ENCODE assay signal across 33 mouse cellular contexts in genomic region chr1:88294650-88295049, GRCm38 (mm10). TPM values are rescaled to one million over a fixed set of nuclear protein-coding genes. Genes with fewer than 3 reads are reported as not detected.
DNase-seq lines count a peak whose midpoint lies in the region; ATAC-seq lines count a peak whose summit lies in the region.
"Had no signal": no experiment of that assay in that cellular context is flagged by ENCODE, and none has a peak within 500 bp of the region (broad histone marks: within the 10 kb centered on the region; RNA-seq: fewer than 3 reads in every experiment).

No protein-coding gene starts in this region.

- no peak overlapping the region for H3K9ac ChIP-seq in embryonic facial prominence, embryonic 14.5 days (ENCODE audit: low read depth, low read length)
- H3K9ac ChIP-seq in hindbrain, embryonic 11.5 days (ENCODE audit: low read depth, low read length), result no peak overlapping the region
- H3K9ac ChIP-seq in hindbrain, embryonic 16.5 days (ENCODE audit: low read depth, low read length), result no peak overlapping the region
- H3K9ac ChIP-seq: embryonic facial prominence, embryonic 15.5 days; forebrain, embryonic 15.5 days; hindbrain, embryonic 14.5 days; intestine, embryonic 15.5 days; limb, embryonic 12.5 days; liver, embryonic 13.5 days; neural tube, embryonic 13.5 days had no signal

- no peaks in the 10 kb centered on the region for H3K4me1 ChIP-seq in embryonic facial prominence, embryonic 14.5 days (ENCODE audit: control insufficient read depth, insufficient read depth, low read length)
- H3K4me1 ChIP-seq in embryonic facial prominence, embryonic 10.5 days, result no peaks in the 10 kb centered on the region
- H3K4me1 ChIP-seq in hindbrain, embryonic 11.5 days (replicated peaks; ENCODE audit: control insufficient read depth, insufficient read depth, low read length), result no peaks in the 10 kb centered on the region
- H3K4me1 ChIP-seq in hindbrain, embryonic 16.5 days (ENCODE audit: control insufficient read depth, insufficient read depth, low read depth, low read length), result no peaks in the 10 kb centered on the region
- H3K4me1 ChIP-seq: embryonic facial prominence, embryonic 15.5 days; forebrain, embryonic 15.5 days; intestine, embryonic 15.5 days; limb, embryonic 12.5 days; liver, embryonic 13.5 days; megakaryocyte, embryonic 14.5 days; neural tube, embryonic 13.5 days had no signal

- H3K27ac ChIP-seq in embryonic facial prominence, embryonic 14.5 days (replicated peaks; ENCODE audit: low read depth, low read length), result no peak overlapping the region
- no peak overlapping the region for H3K27ac ChIP-seq in embryonic facial prominence, embryonic 10.5 days (replicated peaks)
- no peak overlapping the region for H3K27ac ChIP-seq in hindbrain, embryonic 11.5 days (ENCODE audit: low read depth, low read length)
- no peak overlapping the region for H3K27ac ChIP-seq in hindbrain, embryonic 16.5 days (ENCODE audit: low read depth, low read length)
- H3K27ac ChIP-seq: embryonic facial prominence, embryonic 15.5 days; forebrain, embryonic 15.5 days; hindbrain, embryonic 14.5 days; intestine, embryonic 15.5 days; limb, embryonic 12.5 days; liver, embryonic 13.5 days; neural tube, embryonic 13.5 days had no signal

- H3K4me2 ChIP-seq in embryonic facial prominence, embryonic 14.5 days (ENCODE audit: low read depth, low read length), result no peak overlapping the region
- H3K4me2 ChIP-seq in hindbrain, embryonic 11.5 days (replicated peaks; ENCODE audit: low read depth, low read length), result no peak overlapping the region
- H3K4me2 ChIP-seq in hindbrain, embryonic 16.5 days (ENCODE audit: low read length), result no peak overlapping the region
- H3K4me2 ChIP-seq: embryonic facial prominence, embryonic 15.5 days; forebrain, embryonic 15.5 days; heart, embryonic 11.5 days; hindbrain, embryonic 14.5 days; intestine, embryonic 15.5 days; limb, embryonic 12.5 days; liver, embryonic 13.5 days; neural tube, embryonic 13.5 days had no signal

- peaks cover 60% of the 10 kb centered on the region for H3K9me3 ChIP-seq in embryonic facial prominence, embryonic 14.5 days (ENCODE audit: control insufficient read depth, low read length)
- H3K9me3 ChIP-seq in embryonic facial prominence, embryonic 10.5 days, result peaks cover 77% of the 10 kb centered on the region
- peaks cover 63% of the 10 kb centered on the region for H3K9me3 ChIP-seq in hindbrain, embryonic 11.5 days (ENCODE audit: control insufficient read depth, low read length)
- H3K9me3 ChIP-seq in hindbrain, embryonic 16.5 days (ENCODE audit: control insufficient read depth, low read length), result peaks cover 53% of the 10 kb centered on the region
- H3K9me3 ChIP-seq: G1E had no signal

- H3K27me3 ChIP-seq in embryonic facial prominence, embryonic 14.5 days (replicated peaks; ENCODE audit: control insufficient read depth, insufficient read depth, low read length), result no peaks in the 10 kb centered on the region
- H3K27me3 ChIP-seq in embryonic facial prominence, embryonic 10.5 days (replicated peaks; ENCODE audit: low read depth, poor library complexity, severe bottlenecking), result no peaks in the 10 kb centered on the region
- H3K27me3 ChIP-seq in hindbrain, embryonic 11.5 days (ENCODE audit: control insufficient read depth, insufficient read depth, low read length), result no peaks in the 10 kb centered on the region
- H3K27me3 ChIP-seq in hindbrain, embryonic 16.5 days (replicated peaks; ENCODE audit: control insufficient read depth, insufficient read depth, low read length), result no peaks in the 10 kb centered on the region
- no peaks in the 10 kb centered on the region for H3K27me3 ChIP-seq in splenic B cell, adult 2 months (ENCODE audit: control insufficient read depth, insufficient read depth, low read length, poor library complexity, severe bottlenecking)
- H3K27me3 ChIP-seq: embryonic facial prominence, embryonic 15.5 days; forebrain, embryonic 15.5 days; intestine, embryonic 15.5 days; limb, embryonic 12.5 days; liver, embryonic 13.5 days; neural tube, embryonic 13.5 days had no signal

- DNase-seq in embryonic facial prominence, embryonic 14.5 days (ENCODE audit: low spot score), result peak; percentile 3
- DNase-seq in embryonic facial prominence, embryonic 10.5 days (ENCODE audit: low spot score), result no peak
- peak; percentile 0 for DNase-seq in hindbrain, embryonic 11.5 days (ENCODE audit: low spot score)
- DNase-seq in A20 (ENCODE audit: low read depth, low spot score), result peak; percentile 12
- DNase-seq in splenic B cell, adult 2 months (ENCODE audit: low read depth, low spot score), result peak; percentile 7
- DNase-seq in layer of hippocampus, adult 9-10 months (ENCODE audit: low spot score), result no peak
- DNase-seq in adrenal gland, adult 2 months, result no peak
- DNase-seq: adrenal gland, postnatal 10 days; cerebellum, adult 18-20 months; cerebellum, postnatal 14 days; gastrocnemius, postnatal 36 days; heart, postnatal 10 days; kidney, adult 9 months; kidney, postnatal 25 days; liver, embryonic 13.5 days; lung, adult 2 months; midbrain, embryonic 14.5 days; right cerebral cortex, adult 18-20 months; right cerebral cortex, postnatal 4 days had no signal

- no peak for ATAC-seq in embryonic facial prominence, embryonic 14.5 days (ENCODE audit: low read depth)
- no peak for ATAC-seq in hindbrain, embryonic 11.5 days (ENCODE audit: low FRiP score)
- ATAC-seq in hindbrain, embryonic 16.5 days, result no peak
- ATAC-seq: activated CD4-positive, CD25-positive, alpha-beta regulatory T cell, adult 4 months; forebrain, embryonic 15.5 days; intestine, embryonic 15.5 days had no signal

- H3K36me3 ChIP-seq in embryonic facial prominence, embryonic 14.5 days (ENCODE audit: control insufficient read depth, insufficient read depth, low read length), result no peaks in the 10 kb centered on the region
- H3K36me3 ChIP-seq in embryonic facial prominence, embryonic 10.5 days (replicated peaks), result no peaks in the 10 kb centered on the region
- no peaks in the 10 kb centered on the region for H3K36me3 ChIP-seq in hindbrain, embryonic 11.5 days (ENCODE audit: control insufficient read depth, insufficient read depth, low read length)
- H3K36me3 ChIP-seq in hindbrain, embryonic 16.5 days (ENCODE audit: control insufficient read depth, insufficient read depth, low read length), result no peaks in the 10 kb centered on the region
- no peaks in the 10 kb centered on the region for H3K36me3 ChIP-seq in splenic B cell, adult 2 months (ENCODE audit: control insufficient read depth, insufficient read depth, low read length, poor library complexity, severe bottlenecking)
- H3K36me3 ChIP-seq: embryonic facial prominence, embryonic 15.5 days; forebrain, embryonic 15.5 days; G1E; intestine, embryonic 15.5 days; limb, embryonic 12.5 days; liver, embryonic 13.5 days; neural tube, embryonic 13.5 days had no signal

- 12% methylated on average over 1 of the region's 1 CpGs for WGBS in embryonic facial prominence, embryonic 14.5 days
- WGBS in embryonic facial prominence, embryonic 10.5 days, result 18% methylated on average over 1 of the region's 1 CpGs
- WGBS in hindbrain, embryonic 11.5 days, result 17% methylated on average over 1 of the region's 1 CpGs
- 16% methylated on average over 1 of the region's 1 CpGs for WGBS in hindbrain, embryonic 16.5 days

- H3K4me3 ChIP-seq in embryonic facial prominence, embryonic 14.5 days (ENCODE audit: low read depth, low read length), result no peak overlapping the region
- H3K4me3 ChIP-seq in embryonic facial prominence, embryonic 10.5 days, result no peak overlapping the region
- no peak overlapping the region for H3K4me3 ChIP-seq in hindbrain, embryonic 11.5 days (ENCODE audit: low read depth, low read length)
- no peak overlapping the region for H3K4me3 ChIP-seq in hindbrain, embryonic 16.5 days (ENCODE audit: low read length)
- H3K4me3 ChIP-seq: embryonic facial prominence, embryonic 15.5 days; forebrain, embryonic 15.5 days; intestine, embryonic 15.5 days; limb, embryonic 12.5 days; liver, embryonic 13.5 days; megakaryocyte, embryonic 14.5 days; neural tube, embryonic 13.5 days had no signal

RNA-seq across cellular contexts. Expression of gene Trpm8, which starts 17.2 kb away (rescaled TPM):
- polyA plus RNA-seq in embryonic facial prominence, embryonic 14.5 days (2014; fragmentation: Nextera tagmentation; extraction: Ambion mirVana), result 0.07 TPM in 1 of 2 replicates, not detected in the other
- polyA plus RNA-seq in embryonic facial prominence, embryonic 10.5 days (2016; fragmentation: Nextera tagmentation; extraction: Ambion mirVana), result not detected in 2 replicates
- not detected in 2 replicates for polyA plus RNA-seq in hindbrain, embryonic 11.5 days (2014; fragmentation: Nextera tagmentation; extraction: Ambion mirVana)
- polyA plus RNA-seq in hindbrain, embryonic 16.5 days (2015; fragmentation: Nextera tagmentation; extraction: Ambion mirVana), result 0.10 and 0.14 TPM in 2 replicates
- total RNA-seq in adrenal gland, adult 2 months (2021), result not detected
- not detected in 2 replicates for polyA plus RNA-seq in adrenal gland, adult 2 months (2012; rRNA removed)
- total RNA-seq: adrenal gland, postnatal 10 days; CH12.LX; G1E; gastrocnemius, postnatal 36 days; heart, postnatal 10 days had no signal
- polyA plus RNA-seq: activated CD4-positive, CD25-positive, alpha-beta regulatory T cell, adult 4 months; G1E; intestine, embryonic 15.5 days; limb, embryonic 12.5 days; liver, embryonic 13.5 days; lung, adult 2 months; stomach, embryonic 16.5 days; thymus, postnatal 0 days had no signal

RNA-seq across cellular contexts. Expression of gene Hjurp, which starts 17.2 kb away (rescaled TPM):
- polyA plus RNA-seq in embryonic facial prominence, embryonic 14.5 days (2014; fragmentation: Nextera tagmentation; extraction: Ambion mirVana), result 110 and 137 TPM in 2 replicates
- polyA plus RNA-seq in embryonic facial prominence, embryonic 10.5 days (2016; fragmentation: Nextera tagmentation; extraction: Ambion mirVana), result 219 and 220 TPM in 2 replicates
- 126 and 136 TPM in 2 replicates for polyA plus RNA-seq in hindbrain, embryonic 11.5 days (2014; fragmentation: Nextera tagmentation; extraction: Ambion mirVana)
- 66.4 and 80.3 TPM in 2 replicates for polyA plus RNA-seq in hindbrain, embryonic 16.5 days (2015; fragmentation: Nextera tagmentation; extraction: Ambion mirVana)
- total RNA-seq in adrenal gland, adult 2 months (2021), result 10 to 100 TPM; 24.7 to 25.5 TPM
- polyA plus RNA-seq in adrenal gland, adult 2 months (2012; rRNA removed), result 13.6 and 17.5 TPM in 2 replicates

Comparison
In these comparisons a context has a peak if more than half of its experiments do, and no peak if none do; other contexts are left out.
1. DNase-seq: peak in embryonic facial prominence, embryonic 14.5 days (single experiment), hindbrain, embryonic 11.5 days (single experiment), A20 (single experiment) and splenic B cell, adult 2 months (single experiment); none in embryonic facial prominence, embryonic 10.5 days (single experiment), layer of hippocampus, adult 9-10 months (single experiment) and adrenal gland, adult 2 months (single experiment).